Mouse (Mus musculus) testis, postnatal 10 days (tissue): ENCODE data around the gene Cadps.
"Not testable (repeated sequence)": the region's sequence is repeated elsewhere in the genome, so short reads cannot be mapped to it uniquely, and the experiment has no call there.

Source experiments
- DNase-seq: peaks from one replicate; pipeline ENCODE4 v3.0.0; 2021; ENCODE audit warnings: low spot score

The Cadps gene

DNA sequence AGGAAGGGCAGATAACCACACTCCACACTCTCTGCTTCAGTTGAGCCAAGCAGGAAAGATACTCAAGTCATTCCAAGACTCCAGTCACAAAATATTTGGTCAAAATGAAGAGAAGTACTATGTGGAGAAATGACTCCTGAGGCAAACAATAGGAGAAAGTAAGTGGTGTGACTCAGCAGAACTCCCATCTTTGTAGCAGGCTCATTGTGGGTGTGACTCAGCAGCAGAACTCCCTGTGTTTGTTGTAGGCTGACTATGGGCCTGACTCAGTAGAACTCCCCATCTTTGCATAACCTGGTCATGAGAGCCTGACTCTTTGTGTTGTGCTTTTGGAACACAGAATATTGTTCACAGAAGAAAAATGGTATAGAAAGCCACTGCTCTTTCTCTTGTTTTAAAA is 231.1 kb downstream of the Cadps start:
- DNase-seq = no peak

DNA sequence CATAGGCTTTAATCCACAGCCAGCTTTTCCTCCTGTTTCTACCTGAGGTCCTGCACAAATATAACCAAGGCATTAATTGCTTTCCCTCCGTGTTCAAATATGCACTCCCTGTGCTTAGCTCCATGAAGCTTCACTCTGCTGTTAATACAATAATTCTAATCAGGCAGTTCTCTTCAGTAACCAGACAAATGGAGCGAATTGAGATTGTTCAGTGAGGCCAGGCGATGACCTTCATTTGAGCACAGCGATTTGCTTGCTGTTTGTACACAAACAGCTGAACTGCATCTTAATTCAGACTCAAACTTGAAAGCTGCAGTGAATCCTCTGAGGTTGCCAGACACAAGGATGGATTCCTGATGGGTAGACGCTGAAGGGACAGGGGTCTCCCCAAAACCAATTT is 239.3 kb downstream of the Cadps start:
- DNase-seq = no peak

DNA sequence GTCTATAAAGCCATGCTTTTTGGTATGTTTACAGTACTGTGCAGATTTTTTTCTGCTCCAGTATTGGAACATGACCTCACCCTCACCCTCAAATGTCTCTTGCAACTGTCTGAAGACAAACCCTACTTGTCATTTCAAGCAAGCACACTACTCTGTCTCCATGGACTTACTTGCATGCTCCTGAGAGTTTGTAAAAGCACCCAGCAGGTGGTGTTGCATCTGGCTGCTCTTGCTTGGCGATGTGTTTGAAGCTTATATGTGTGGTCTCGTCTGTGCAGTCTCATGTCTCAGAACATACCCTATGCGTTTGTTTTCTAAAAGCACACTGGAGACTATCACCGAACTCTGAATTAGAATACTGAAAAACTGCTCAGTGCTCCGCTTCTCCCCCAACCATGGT is 241.2 kb downstream of the Cadps start:
- no peak for DNase-seq

DNA sequence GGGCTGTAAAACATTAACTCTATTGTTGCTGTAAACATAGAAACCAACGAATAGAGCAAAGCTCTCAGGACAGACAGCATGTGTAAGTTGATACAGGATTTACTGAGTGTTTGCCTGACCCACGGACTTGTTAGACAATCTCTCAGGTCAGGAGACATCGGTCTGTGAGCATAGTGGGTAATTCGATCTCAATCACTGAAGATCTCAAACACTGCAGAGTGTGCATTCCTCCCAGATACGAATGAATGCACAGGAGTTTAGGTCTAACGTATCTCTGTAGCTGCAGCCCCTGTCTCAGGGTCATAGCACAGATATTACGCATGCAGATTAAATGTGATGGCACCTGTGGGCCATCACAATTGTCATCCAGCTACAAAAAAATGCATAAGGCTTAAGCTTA is 242.1 kb downstream of the Cadps start:
- no peak for DNase-seq

- DNase-seq = no peak
Measured at GRCm38 (mm10) chr14:12578156-12578555, 244.7 kb downstream of the Cadps start.

DNA sequence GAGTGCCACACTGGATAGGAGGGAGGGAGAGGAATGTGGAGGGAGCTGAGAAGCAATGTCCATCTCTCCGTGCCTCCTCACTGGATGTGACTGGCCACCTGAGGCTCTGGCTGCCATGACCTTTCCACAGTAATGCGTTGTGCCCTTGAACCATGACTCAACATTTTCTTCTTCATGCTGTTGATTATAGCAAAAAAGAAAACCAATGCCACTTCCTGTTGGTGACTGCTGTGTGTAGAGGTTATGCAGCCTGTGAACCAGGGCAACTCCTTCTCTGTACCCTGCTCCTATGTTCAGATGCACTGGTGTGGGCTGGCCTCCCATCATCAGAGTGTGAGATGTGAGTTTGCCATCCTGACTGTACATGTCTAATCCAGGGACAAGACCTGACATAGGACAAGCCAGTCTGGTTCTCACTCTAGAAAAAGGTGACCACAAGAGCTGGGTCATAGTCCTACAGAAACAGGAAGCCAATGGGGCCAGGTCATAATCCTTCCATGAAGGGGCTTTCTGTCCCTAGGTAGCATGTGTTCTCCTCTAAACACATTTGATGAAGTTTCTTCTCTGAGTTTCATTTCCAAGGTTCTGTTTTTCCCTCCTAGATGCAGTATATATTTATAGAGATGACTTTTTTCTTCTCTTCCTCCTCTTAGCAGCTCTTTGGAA is 245.3 kb downstream of the Cadps start:
- no peak for DNase-seq

DNA sequence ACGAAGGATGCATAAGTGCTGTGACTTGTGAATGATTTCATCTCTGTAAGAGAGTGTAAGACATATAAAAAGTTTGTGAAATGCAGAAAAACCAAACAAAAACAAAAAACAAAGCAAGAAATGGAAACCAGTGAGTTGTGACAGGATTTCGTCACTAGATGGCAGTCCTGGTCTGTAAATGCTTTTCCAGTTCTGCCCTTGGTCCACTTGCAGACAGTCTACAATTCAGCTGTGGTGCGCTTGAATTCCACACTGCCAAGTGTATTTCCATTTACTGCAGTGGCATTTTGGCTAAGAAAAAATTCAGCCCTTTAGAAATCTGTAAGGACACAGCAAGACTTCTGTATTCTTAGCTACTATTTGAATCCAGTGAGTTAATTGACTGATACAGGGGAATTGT is 247.8 kb downstream of the Cadps start:
- peak; percentile 46 for DNase-seq

DNA sequence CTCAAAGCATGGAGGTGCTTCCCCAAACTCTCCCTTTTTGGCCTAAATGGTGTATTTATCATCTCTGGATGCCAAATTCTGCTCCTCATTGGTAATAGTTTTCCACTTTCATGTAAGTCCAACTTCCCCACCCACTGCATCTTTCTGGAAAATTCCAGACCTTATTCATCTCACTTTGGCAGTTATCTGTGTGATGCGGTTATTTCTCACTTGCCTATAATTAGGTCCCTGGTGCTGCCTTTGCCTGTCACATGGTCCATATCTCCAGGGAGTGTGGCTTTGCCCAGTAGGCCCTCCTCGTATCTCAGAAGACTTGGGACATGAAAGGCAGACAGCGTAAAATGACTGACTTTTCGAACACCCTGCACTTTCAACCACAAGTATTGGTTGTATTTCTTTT is 248.5 kb downstream of the Cadps start:
- DNase-seq = no peak

- DNase-seq = not testable (repeated sequence)
Measured at GRCm38 (mm10) chr14:12561730-12562129, 261.1 kb downstream of the Cadps start.

DNA sequence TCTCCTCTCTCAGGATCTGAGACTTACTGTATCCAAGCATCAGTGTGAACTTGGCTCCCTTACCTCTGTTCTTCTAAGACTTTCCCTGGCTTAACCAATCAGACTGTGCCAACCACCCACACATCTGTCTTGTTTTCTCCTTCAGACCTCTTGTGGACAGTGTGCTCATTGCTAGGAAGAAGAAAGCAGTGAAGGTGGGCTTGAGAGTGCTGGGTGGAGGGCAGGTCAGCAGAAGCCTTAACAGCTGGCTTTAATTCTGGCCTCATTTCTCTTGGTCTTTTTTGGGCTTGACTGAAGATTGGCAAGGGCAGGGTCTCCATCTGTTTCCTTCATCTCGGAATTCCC is 262.7 kb downstream of the Cadps start:
- DNase-seq = no peak

GRCm38 (mm10) chr14:12559574-12560232 is 263.2 kb downstream of the Cadps start:
- DNase-seq = no peak

DNA sequence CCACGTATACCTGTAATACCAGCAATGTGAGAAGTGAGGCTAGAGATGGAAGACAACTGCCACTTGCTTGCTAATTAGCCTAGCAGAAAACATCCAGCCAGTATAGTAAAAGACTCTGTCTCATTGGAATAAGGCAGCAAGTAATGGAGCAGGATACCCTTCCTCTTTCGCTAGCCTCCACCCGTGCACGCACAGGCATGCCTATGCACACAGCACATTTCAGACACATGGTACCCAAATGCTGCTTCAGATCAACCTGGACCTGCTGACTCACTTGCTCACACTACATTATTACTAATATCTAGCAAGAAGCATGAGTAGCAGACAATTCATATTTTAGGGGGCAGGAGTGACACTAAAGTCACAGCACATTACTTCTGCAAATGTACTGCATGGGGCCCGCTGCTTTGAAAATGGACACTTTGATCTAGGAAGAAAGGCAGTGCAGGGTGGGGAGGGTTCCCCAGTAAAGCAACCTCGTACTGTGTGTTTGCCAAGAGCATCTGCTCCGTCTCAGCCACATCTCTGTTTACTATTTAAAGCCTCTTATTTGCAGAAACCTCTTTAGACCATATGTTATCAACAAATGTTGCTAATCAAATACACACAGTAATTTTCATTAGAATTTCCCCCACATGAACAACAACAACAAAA is 263.8 kb downstream of the Cadps start:
- DNase-seq = no peak

DNA sequence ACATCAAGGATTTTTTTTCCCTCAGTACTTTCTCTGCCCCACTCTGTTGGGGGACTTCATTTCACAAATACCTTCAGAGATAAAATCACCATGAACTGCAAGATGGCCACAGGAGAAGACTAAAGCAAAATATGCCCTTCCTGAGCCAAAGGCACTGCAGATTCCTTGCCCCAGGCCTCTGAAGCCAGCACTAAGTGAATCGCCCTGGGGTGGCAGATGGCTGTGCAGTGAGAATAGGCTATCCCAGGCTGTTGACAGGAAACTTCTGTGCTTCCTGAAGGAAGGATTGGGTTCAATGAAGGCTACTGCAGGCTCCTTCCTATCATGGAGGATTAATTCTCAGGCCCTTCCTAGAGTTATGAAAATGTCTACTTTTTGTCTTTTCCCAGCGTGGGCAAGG is 268.4 kb downstream of the Cadps start:
- no peak for DNase-seq

GRCm38 (mm10) chr14:12551353-12551752 is 271.5 kb downstream of the Cadps start:
- peak; percentile 43 for DNase-seq

DNA sequence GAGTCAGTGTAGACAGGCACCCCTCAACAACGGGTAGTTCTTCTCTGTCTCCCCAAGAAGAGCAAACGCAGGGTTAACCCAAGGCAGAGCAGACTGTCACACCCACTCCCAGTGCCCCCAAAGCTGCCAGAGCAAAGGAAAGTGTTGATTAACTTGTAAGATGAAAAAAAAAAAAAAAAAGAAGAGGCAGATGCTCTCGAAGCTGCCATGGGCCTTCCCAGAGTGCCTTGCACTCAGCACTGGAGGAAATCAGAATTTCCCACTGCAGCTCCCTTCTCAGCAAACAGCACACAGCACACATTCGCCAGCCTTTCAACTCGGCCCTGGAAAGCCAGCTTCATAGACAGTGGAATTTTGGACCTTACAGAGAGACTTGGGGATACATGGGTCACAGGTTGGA is 271.9 kb downstream of the Cadps start:
- no peak for DNase-seq

- no peak for DNase-seq
Measured at GRCm38 (mm10) chr14:12549290-12549689, 273.6 kb downstream of the Cadps start.

GRCm38 (mm10) chr14:12547496-12547895 is 275.4 kb downstream of the Cadps start:
- DNase-seq = no peak

DNA sequence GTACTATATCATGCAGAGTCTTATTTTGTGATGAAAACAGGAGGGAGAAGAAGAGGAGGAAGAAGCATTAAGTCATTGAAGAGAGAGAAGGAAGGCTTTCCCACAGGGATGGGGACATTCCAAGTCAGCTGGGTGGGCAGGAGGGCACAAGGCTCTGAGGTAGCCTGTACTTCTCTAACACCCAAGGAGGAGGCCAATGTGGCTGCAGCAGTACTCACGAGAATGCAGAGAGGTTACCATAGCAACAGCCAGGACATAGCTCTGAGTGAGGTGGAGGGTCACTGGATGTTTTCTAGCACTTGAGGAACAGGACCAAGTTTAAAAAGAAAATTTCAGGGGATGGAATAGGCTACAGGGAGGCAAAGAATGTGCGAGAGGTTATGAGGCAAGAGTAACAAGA is 281.1 kb downstream of the Cadps start:
- DNase-seq = no peak

GRCm38 (mm10) chr14:12539071-12539470 is 283.8 kb downstream of the Cadps start:
- no peak for DNase-seq

GRCm38 (mm10) chr14:12531101-12531500 is 291.8 kb downstream of the Cadps start:
- DNase-seq = no peak

DNA sequence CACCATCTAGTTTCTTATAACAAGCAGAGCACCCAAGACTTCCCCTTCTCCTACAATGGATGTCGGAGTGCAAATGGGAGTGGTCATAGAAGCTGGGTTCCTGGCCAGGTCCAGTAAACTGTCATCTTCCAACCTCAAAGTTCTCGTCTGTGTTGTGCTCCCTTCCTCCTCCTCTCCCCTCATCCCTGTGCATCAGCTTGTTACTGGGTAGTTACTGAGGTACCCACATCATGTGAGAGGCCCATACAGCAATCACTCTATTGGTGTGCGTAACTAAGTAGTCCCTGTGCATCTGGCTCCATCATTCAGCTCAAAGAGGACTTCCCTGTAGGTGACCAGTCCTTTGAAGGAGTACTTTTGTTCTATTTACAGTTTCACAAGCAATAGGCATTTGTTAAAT is 292.3 kb downstream of the Cadps start:
- no peak for DNase-seq

GRCm38 (mm10) chr14:12529961-12530542 is 292.8 kb downstream of the Cadps start:
- peak; percentile 68 for DNase-seq

DNA sequence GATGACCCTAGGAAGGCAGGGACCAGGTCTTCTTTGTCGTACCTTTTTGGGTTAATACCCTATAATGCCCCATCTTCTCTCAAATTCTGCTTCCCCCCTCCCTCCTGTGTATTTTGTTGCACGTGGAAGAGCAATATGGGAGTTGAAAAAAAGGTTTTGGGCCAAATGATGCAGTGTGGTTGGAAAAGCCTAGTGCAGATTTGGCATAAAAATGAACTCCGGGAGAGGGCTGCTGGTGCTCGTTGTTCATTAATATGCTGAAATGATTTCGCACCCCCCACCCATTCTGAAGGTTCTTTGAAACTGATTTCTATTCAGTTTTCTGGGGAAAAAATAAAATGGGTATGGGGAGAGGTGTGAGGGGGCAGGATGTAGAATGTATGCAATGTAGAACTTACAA is 295.6 kb downstream of the Cadps start:
- DNase-seq = no peak
